Mouse (Mus musculus): ENCODE results near the gene Gm42674. TPM values are rescaled to one million over a fixed set of nuclear protein-coding genes. Genes with fewer than 3 reads are reported as not detected.

The Gm42674 gene
- polyA plus RNA-seq, 1 experiment from 2014 or later: not detected

DNA sequence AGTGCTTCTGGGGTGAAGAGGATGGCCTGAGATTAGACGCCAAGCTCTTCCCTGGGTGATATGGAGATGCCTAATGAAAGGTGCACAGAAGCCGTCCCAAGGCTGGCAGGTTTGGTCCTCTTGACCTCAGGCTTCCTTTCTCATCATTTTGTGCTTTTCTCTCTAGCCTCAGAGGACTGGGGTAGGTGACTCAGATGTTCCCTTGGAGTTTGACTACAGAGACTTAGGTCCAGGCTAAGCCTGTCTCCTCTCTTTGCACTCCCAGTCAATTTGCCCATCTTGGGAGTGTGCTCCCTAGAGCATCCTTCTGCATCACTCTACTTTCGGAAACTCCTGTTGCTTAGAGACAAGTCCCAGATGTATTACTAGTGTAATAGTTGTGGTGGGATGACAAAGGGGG, 5.7 kb downstream of the Gm42674 start:
- no peaks in the 10 kb centered on the region for H3K27me3 ChIP-seq (ENCODE audit: insufficient read depth, low read length)
- TF ChIP-seq EP300 (IDR thresholded peaks at IDR 0.05; ENCODE audit: low read depth) (no peak), CTCF (IDR thresholded peaks at IDR 0.05; ENCODE audit: low read depth) (no peak)
- ATAC-seq (no peak), DNase-seq (no peak)
- no peaks in the 10 kb centered on the region for H3K4me1 ChIP-seq (ENCODE audit: insufficient read depth)
- no peak overlapping the region for H3K9ac ChIP-seq (replicated peaks)
- no peak overlapping the region for H3K4me2 ChIP-seq (ENCODE audit: low read depth, low read length)
- no peak overlapping the region for H3K27ac ChIP-seq (ENCODE audit: low read depth)
- H3K9me3 ChIP-seq (ENCODE audit: low read length): no peaks in the 10 kb centered on the region
- no peak overlapping the region for H3K4me3 ChIP-seq (ENCODE audit: low read depth, low read length)
- 66% methylated on average over 3 of the region's 3 CpGs for WGBS (ENCODE audit: insufficient replicate concordance)
- H3K36me3 ChIP-seq (replicated peaks; ENCODE audit: insufficient read depth, low read length): no peaks in the 10 kb centered on the region

DNA sequence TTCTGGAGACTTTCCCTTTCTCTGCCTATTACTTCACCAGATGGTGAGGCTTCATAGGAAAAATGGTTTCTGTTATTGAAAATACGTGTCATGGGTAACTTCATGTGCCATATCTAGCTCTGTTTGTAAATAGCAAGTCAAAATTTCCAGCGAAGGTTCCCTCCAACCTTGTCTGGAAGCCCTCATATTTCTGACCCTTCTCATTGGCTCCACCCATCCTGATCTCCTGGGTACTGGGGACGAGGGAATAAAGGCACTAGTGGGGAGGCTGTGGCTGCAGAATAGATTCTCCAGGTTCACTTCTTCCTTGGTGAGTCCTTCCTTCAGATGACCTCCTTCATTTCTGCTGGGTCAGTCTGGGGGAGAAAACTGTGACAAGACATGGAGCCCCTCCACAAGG, 6.5 kb downstream of the Gm42674 start, which contains the start of gene S100a5:
S100a5 (plus strand) TSS at position 301 of the 400 bp plus-strand sequence.
- Histone ChIP-seq H3K9ac (replicated peaks) (no peak within 1 kb of the TSS), H3K9me3 (ENCODE audit: low read length) (no peaks in the 10 kb centered on the region), H3K27ac (ENCODE audit: low read depth) (no peak within 1 kb of the TSS), H3K27me3 (ENCODE audit: insufficient read depth, low read length) (no peaks in the 10 kb centered on the region), H3K4me2 (ENCODE audit: low read depth, low read length) (no peak within 1 kb of the TSS), H3K4me3 (ENCODE audit: low read depth, low read length) (no peak within 1 kb of the TSS), H3K36me3 (replicated peaks; ENCODE audit: insufficient read depth, low read length) (no peaks in the 10 kb centered on the region), H3K4me1 (ENCODE audit: insufficient read depth) (peaks cover 4% of the 10 kb centered on the region; the same call in 1 of the 2 replicates)
- ATAC-seq (no peak), DNase-seq (no peak)
- TF ChIP-seq CTCF (IDR thresholded peaks at IDR 0.05; ENCODE audit: low read depth): no peak
- TF ChIP-seq EP300 (IDR thresholded peaks at IDR 0.05; ENCODE audit: low read depth): no peak
- WGBS (ENCODE audit: insufficient replicate concordance): 49% methylated on average over 3 of the region's 3 CpGs

DNA sequence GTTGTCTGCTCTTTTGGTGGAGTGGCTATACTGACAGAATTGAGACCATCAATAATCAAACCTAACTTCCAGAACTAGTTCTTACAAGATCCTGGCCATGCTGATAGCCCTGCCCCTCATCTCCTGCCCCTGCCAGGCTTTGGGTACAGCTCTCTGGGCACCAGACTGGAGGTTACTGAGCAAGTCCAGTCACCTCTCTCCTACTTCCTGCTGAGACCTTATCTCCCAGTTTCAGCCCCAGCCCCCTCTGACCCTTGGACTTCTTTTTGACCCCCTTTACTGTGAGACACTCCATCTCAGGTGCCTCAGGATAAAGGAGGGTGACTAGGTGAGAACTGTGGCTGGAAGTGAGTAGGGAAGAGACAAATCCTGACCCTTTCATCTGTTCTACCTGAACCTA, 7.4 kb downstream of the Gm42674 start:
- DNase-seq (no peak), ATAC-seq (no peak)
- TF ChIP-seq EP300 (IDR thresholded peaks at IDR 0.05; ENCODE audit: low read depth) (no peak), CTCF (IDR thresholded peaks at IDR 0.05; ENCODE audit: low read depth) (no peak)
- H3K4me2 ChIP-seq (ENCODE audit: low read depth, low read length): no peak overlapping the region
- H3K9ac ChIP-seq (replicated peaks): no peak overlapping the region
- no peaks in the 10 kb centered on the region for H3K36me3 ChIP-seq (replicated peaks; ENCODE audit: insufficient read depth, low read length)
- no peaks in the 10 kb centered on the region for H3K27me3 ChIP-seq (ENCODE audit: insufficient read depth, low read length)
- no peak overlapping the region for H3K27ac ChIP-seq (ENCODE audit: low read depth)
- H3K4me3 ChIP-seq (ENCODE audit: low read depth, low read length): no peak overlapping the region
- peaks cover 4% of the 10 kb centered on the region; the same call in 1 of the 2 replicates for H3K4me1 ChIP-seq (ENCODE audit: insufficient read depth)
- no peaks in the 10 kb centered on the region for H3K9me3 ChIP-seq (ENCODE audit: low read length)

DNA sequence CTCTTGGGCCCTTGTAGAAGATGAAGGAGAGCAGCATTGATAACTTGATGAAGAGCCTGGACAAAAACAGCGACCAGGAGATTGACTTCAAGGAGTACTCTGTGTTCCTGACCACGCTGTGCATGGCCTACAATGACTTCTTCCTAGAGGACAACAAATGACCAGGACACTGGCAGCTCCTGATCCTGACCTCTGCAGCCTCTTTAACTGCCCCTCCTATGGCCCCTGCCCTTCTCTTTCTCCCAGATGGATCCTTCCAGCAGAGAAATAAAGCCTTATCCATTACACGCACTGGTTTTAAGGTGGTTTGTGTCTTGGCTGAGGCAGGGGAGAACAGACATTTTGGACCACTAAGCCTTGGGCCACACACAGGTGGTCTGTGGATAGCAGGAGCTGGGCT, 9.8 kb downstream of the Gm42674 start:
- peaks cover 4% of the 10 kb centered on the region; the same call in 1 of the 2 replicates for H3K4me1 ChIP-seq (ENCODE audit: insufficient read depth)
- H3K9ac ChIP-seq (replicated peaks): no peak overlapping the region
- no peaks in the 10 kb centered on the region for H3K27me3 ChIP-seq (ENCODE audit: insufficient read depth, low read length)
- ATAC-seq: no peak
- DNase-seq: no peak
- H3K4me3 ChIP-seq (ENCODE audit: low read depth, low read length): no peak overlapping the region
- 73% methylated on average over 3 of the region's 3 CpGs for WGBS (ENCODE audit: insufficient replicate concordance)
- no peaks in the 10 kb centered on the region for H3K9me3 ChIP-seq (ENCODE audit: low read length)
- H3K4me2 ChIP-seq (ENCODE audit: low read depth, low read length): no peak overlapping the region
- TF ChIP-seq EP300 (IDR thresholded peaks at IDR 0.05; ENCODE audit: low read depth) (no peak), CTCF (IDR thresholded peaks at IDR 0.05; ENCODE audit: low read depth) (no peak)
- H3K36me3 ChIP-seq (replicated peaks; ENCODE audit: insufficient read depth, low read length): no peaks in the 10 kb centered on the region
- no peak overlapping the region for H3K27ac ChIP-seq (ENCODE audit: low read depth)

DNA sequence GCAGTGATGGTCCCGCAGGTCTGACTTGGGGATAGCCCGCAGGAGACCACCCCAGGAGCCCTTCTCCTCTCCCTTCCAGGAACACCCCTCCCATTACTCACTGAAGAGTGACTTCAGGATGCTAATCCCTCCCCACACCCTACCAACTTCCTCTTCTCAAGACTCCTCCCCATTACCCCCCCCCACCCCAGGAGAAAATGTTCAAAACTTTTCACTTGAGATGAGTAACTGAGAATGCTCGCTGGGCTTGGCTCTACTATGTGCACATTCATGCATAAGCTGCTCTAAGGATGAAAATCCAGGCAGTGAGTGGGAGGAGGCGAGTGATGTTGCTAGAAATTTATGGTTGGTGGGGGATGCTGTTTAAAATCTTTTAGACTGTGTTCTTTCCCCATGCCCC, 10.4 kb downstream of the Gm42674 start:
- ATAC-seq: no peak

DNA sequence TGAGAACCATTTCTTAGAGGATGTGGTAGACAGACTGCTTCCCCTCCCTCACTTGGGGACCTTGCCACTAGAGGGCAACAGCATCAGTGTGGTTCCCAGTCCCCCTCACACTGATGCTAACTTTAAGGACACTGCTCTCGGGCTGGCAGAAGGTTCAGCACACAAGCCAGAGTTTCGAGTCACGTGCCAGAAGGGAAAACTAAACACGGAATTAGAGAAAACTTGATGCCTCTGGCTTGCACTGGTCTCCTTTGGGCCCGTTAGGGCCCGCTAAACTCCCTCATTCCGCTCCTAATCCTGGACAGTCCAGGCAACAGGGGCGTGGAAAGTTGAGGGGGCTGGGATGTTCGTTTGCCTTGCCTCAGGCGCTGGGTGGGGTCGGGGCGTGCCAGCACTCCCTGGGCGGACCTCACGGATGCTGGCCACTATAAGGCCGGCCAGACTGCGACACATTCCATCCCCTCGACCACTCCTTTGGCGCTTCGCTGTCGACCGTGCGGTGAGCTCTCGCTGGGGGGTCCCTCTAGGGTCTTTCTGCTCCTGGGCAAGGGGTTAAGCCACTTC, 11.1 kb downstream of the Gm42674 start, which contains the start of gene S100a6:
S100a6 (plus strand) TSS at position 155 of the 564 bp plus-strand sequence.
- Histone ChIP-seq H3K4me1 (ENCODE audit: insufficient read depth) (peaks cover 4% of the 10 kb centered on the region; the same call in 1 of the 2 replicates), H3K27ac (ENCODE audit: low read depth) (no peak within 1 kb of the TSS), H3K4me3 (ENCODE audit: low read depth, low read length) (peak within 1 kb of the TSS; percentile 31), H3K36me3 (replicated peaks; ENCODE audit: insufficient read depth, low read length) (no peaks in the 10 kb centered on the region), H3K9me3 (ENCODE audit: low read length) (no peaks in the 10 kb centered on the region), H3K9ac (replicated peaks) (peak within 1 kb of the TSS; percentile 38), H3K27me3 (ENCODE audit: insufficient read depth, low read length) (no peaks in the 10 kb centered on the region), H3K4me2 (ENCODE audit: low read depth, low read length) (peak within 1 kb of the TSS; percentile 64)
- DNase-seq (peak; percentile 66), ATAC-seq (peak; percentile 59; the same call in 1 of the 2 replicates)
- 6% methylated on average over 23 of the region's 23 CpGs for WGBS (ENCODE audit: insufficient replicate concordance)
- peak; percentile 79 for TF ChIP-seq CTCF (IDR thresholded peaks at IDR 0.05; ENCODE audit: low read depth)
- no peak for TF ChIP-seq EP300 (IDR thresholded peaks at IDR 0.05; ENCODE audit: low read depth)

More for the DNA sequence above, 10.4 kb downstream of the Gm42674 start:
- Histone ChIP-seq H3K4me2 (ENCODE audit: low read depth, low read length) (no peak overlapping the region), H3K9me3 (ENCODE audit: low read length) (no peaks in the 10 kb centered on the region), H3K36me3 (replicated peaks; ENCODE audit: insufficient read depth, low read length) (no peaks in the 10 kb centered on the region), H3K4me3 (ENCODE audit: low read depth, low read length) (no peak overlapping the region), H3K27me3 (ENCODE audit: insufficient read depth, low read length) (no peaks in the 10 kb centered on the region), H3K9ac (replicated peaks) (no peak overlapping the region), H3K27ac (ENCODE audit: low read depth) (no peak overlapping the region), H3K4me1 (ENCODE audit: insufficient read depth) (peaks cover 4% of the 10 kb centered on the region; the same call in 1 of the 2 replicates)
- TF ChIP-seq CTCF (IDR thresholded peaks at IDR 0.05; ENCODE audit: low read depth) (no peak), EP300 (IDR thresholded peaks at IDR 0.05; ENCODE audit: low read depth) (no peak)
- no peak for DNase-seq
- 34% methylated on average over 4 of the region's 4 CpGs for WGBS (ENCODE audit: insufficient replicate concordance)
